Mouse (Mus musculus) ES-Bruce4 (cell line): ENCODE measurements at regions not wholly inside any gene's neighbourhood (a gene's known extent, or its start where the extent isn't known, plus 50 kb on each side); places are given as distances from the start of the nearest gene placed in this dataset.

Source experiments
- CTCF ChIP-seq: IDR thresholded peaks from one replicate; pipeline ENCODE4 v1.8.1; 2011; ENCODE audit warnings: low read depth, low read length
- EP300 ChIP-seq: IDR thresholded peaks from 2 replicates; pipeline ENCODE4 v1.6.1; 2011; ENCODE audit warnings: low read depth, low read length; ENCODE audit not compliant: insufficient read depth
- POLR2A ChIP-seq: IDR thresholded peaks from one replicate; pipeline ENCODE4 v1.8.1; 2011; ENCODE audit warnings: low read length; ENCODE audit not compliant: insufficient read depth

DNA sequence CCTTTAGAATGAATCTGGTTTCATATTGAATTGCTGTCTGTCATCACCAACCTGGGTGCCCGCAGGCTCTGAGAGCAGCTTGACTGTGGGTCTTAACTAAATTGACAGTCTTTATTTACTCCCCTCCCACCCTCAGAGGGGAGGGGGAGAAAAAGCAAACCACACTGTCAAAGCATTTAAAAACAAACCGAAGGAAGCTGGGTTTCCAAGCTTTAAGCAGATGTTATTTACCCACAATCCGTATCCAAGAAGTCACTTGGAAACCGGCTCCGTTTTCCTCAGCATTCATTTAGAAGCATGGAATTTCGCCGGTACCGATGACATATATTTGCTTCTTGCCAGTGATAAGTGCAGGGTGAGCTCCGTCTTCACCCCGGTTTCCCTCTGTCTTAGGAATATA lies 206.4 kb upstream of the Spdye4c start:
- TF ChIP-seq EP300 (no peak), CTCF (no peak), POLR2A (no peak)
